Mouse (Mus musculus): ENCODE data around the gene Spocd1.
"Not testable (repeated sequence)": the region's sequence is repeated elsewhere in the genome, so short reads cannot be mapped to it uniquely, and the experiment has no call there.

Spocd1 gene

DNA sequence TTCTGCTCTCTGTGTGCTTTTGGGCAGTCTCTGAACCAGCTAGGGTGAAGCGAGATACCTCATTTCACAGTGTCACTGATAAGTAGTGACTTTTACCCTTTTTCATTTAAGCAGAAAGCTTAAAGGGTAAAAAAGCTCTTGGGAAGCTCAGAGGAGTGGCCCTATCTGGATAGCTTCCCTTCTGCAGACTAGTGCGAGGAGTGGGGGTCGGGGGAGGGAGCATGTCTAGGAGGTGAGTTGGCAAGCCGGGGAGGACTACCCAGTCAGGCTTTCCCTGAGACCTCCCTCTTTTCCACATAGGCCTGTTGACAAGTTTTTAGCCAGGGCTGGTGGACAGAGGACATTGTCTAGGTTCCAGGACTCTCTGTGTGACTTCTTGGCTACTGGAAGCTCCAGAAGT is at the start of gene Spocd1:
Gene Spocd1 (plus strand): TSS at position 301 of the 400 bp plus-strand sequence.
- DNase-seq (ENCODE audit: low read depth, low spot score), result no peak

DNA sequence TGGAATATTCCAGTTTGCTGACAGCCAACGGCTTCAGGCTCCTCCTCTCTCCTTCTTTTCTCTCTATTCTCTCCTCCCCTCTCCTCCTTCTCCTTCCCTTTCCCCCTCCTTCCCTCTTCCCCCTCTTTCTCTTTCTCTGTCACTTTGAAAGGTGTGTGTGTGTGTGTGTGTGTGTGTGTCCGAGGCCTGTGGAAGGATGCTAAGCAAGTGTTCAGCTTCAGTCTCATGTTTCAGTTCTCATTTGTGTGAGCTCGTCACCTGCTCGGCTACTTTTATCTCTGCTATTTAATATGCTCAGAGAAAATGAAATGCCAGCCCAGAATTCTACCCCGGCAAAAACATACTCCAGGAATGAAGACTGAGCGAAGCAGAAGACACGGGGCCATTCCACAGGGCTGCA is 48.4 kb upstream of the Spocd1 start:
- no peak for DNase-seq (ENCODE audit: low read depth, low spot score)

GRCm38 (mm10) chr4:129881661-129882060 is 47.4 kb upstream of the Spocd1 start:
- no peak for DNase-seq (ENCODE audit: low read depth, low spot score)

- peak; percentile 80 for DNase-seq (ENCODE audit: low read depth, low spot score)
Observed at GRCm38 (mm10) chr4:129882555-129883293, 46.3 kb upstream of the Spocd1 start.

GRCm38 (mm10) chr4:129884041-129884930 is 44.8 kb upstream of the Spocd1 start:
- peak; percentile 17 for DNase-seq (ENCODE audit: low read depth, low spot score)

DNA sequence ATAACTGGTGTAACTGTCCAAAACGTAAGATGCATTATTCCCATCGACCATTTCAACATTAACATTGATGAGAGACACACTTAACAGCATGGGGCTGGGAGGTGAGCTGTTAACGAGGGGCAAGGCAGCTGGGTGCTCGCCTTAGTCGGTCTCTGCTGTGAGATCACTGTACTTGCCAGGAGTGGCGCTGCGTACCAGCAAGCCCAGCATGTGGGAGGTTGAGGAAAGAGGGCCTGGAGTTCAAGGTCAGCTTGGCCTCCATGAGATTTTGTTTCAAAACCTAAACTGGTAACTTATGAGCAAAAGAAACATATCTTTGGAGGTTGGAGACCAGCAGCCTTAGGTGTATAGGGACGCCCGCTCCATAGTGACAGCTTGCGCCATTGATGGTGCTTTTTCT is 39.4 kb upstream of the Spocd1 start:
- no peak for DNase-seq (ENCODE audit: low read depth, low spot score)

DNA sequence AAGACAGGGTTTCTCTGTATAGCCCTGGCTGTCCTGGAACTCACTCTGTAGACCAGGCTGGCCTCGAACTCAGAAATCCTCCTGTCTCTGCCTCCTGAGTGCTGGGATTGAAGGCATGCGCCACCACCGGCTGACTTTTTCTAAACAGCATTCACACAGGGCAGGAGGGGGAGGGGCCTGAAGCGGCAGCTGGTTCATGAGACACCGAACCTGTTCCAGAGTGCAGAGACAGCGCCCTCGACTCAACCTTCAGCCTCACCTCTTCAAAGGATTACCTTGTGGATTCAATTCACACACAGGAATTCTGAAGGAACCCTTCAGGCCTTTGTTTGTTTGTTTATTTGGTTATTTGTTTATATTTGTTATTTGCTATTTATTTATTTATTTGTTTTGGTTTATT is 39.0 kb upstream of the Spocd1 start:
- DNase-seq (ENCODE audit: low read depth, low spot score), result no peak

DNA sequence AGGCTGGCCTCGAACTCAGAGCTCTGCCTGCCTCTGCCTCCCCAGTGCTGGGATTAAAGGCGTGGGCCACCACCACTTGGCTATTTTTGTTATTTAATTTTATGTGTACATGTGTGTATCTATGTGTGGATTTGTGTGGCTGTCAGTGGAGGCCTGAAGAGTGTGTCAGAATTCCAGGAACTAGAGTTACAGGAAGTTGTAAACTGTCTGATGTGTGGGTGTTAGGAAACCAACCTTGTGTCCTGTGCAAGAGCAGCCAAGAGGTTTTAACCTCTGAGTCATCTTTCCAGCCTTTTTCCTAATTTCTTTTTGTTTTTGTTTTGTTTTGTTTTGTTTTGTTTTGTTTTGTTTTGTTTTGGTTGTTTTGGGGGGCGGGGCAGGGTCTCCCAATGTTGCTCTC is 34.2 kb upstream of the Spocd1 start:
- DNase-seq (ENCODE audit: low read depth, low spot score), result no peak

- DNase-seq (ENCODE audit: low read depth, low spot score), result not testable (repeated sequence)
Observed at GRCm38 (mm10) chr4:129898815-129899214, 30.2 kb upstream of the Spocd1 start.

DNA sequence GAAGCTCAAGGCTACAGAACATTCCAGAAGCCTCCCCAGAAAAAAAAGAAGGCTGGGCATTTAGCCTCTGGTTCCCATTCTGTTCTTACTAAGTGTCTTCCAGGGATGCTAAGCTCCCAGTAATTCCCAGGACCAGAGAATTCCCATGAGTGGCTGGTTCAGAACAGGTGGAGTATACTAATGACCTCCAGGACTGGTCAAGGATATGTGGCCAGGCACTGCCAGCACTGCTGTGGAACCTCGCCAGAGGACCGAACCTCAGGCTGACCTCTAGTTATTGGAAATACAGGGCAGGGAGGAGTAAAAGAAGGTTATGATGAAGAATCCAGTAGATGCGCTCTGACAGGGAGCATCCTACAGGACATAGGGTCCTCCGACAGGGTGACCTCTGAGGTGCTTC is 26.7 kb upstream of the Spocd1 start:
- DNase-seq (ENCODE audit: low read depth, low spot score), result no peak

DNA sequence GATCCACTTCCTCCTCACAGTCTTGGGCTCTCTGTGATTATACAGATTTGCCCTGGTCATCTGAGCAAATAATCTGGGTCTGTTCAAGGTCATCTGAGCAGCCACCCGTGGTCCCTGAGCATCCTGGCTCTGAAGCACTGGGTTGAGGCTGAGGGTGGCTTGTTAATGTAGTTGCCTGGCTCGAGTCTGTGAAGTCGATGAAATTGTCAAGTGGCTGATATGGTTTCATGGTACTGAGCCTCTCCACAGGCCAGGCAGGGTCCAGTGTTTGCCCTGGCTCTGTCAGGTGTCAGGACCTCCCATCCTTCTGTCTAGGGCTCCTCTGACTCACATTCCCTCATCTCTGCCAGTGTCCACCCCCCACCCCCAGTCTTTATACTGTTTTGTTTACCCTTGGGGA is 25.5 kb upstream of the Spocd1 start:
- DNase-seq (ENCODE audit: low read depth, low spot score), result no peak

- DNase-seq (ENCODE audit: low read depth, low spot score), result no peak
Observed at GRCm38 (mm10) chr4:129905032-129905431, 24.0 kb upstream of the Spocd1 start.

GRCm38 (mm10) chr4:129906016-129906415 is 23.0 kb upstream of the Spocd1 start:
- DNase-seq (ENCODE audit: low read depth, low spot score), result no peak

DNA sequence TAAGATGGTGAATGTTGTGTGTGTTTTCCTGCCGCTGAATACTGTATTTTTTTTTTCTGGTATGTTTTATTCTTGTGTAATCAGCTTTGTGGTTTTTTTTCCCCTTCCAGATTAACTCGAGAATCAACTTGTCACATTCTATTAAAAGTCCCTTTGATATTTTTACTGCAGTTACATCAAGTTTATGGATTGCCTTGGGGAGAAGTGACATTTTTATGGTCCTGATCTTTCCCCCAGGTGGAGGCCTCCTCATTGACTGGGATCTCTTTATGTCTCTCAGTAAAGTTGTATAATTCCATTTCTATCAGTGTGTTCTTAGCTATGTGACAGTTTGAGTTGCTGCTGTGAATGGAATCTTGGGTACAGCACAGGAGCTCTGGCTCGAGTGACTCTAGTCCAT is 20.2 kb upstream of the Spocd1 start:
- DNase-seq (ENCODE audit: low read depth, low spot score), result no peak

- peak; percentile 53 for DNase-seq (ENCODE audit: low read depth, low spot score)
Observed at GRCm38 (mm10) chr4:129909261-129909731, 19.8 kb upstream of the Spocd1 start.

GRCm38 (mm10) chr4:129912998-129913397 is 16.1 kb upstream of the Spocd1 start:
- DNase-seq (ENCODE audit: low read depth, low spot score), result no peak

- peak; percentile 55 for DNase-seq (ENCODE audit: low read depth, low spot score)
Observed at GRCm38 (mm10) chr4:129913761-129914644, 15.0 kb upstream of the Spocd1 start.

DNA sequence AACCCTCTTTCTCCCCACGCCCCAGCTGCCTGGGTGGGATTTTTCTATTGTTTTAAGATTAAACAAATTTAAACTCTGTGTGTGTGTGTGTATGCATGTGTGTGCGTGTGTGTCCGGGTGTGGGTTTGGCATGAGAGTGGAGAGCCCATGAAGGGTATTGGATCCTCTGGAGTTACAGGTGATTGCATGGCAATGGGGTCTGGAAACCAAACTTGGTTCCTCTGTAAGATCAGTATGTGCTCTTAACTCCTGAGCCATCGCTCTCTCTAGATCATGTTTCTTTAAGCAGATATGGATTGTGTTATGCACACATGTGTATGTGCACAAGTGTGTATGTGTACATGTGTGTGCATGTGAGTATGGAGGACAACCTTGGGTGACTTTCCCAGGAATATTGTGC is 14.4 kb upstream of the Spocd1 start:
- no peak for DNase-seq (ENCODE audit: low read depth, low spot score)

GRCm38 (mm10) chr4:129915349-129915988 is 13.6 kb upstream of the Spocd1 start:
- no peak for DNase-seq (ENCODE audit: low read depth, low spot score)

DNA sequence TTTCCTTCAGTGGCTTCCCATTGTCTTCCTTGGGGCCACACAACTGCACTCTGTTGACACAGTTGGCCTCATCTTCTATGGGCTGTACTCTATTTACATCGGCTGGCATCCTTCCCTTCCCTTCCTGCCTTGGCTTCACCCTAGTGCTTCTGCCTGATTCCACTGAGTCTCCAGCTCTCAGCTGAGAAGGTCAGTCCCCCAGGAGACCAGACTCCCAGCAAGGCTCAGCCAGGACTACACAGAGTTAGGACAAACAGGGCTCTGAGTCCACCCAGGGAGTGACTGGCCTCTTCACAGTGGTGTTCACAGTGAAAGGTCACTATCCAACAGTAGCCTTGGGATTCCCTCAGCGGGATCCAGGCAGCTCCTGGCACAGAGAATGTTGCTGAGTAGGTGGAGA is 12.9 kb upstream of the Spocd1 start:
- no peak for DNase-seq (ENCODE audit: low read depth, low spot score)

- DNase-seq (ENCODE audit: low read depth, low spot score), result no peak
Observed at GRCm38 (mm10) chr4:129917016-129917603, 11.9 kb upstream of the Spocd1 start.

Measured in CD4-positive, CD25-positive, alpha-beta regulatory T cell, adult 2 months (primary cell).